Mouse (Mus musculus) T-helper 17 cell (primary cell): ENCODE results near the gene Gm17428.
"Not testable (repeated sequence)": the region's sequence is repeated elsewhere in the genome, so short reads cannot be mapped to it uniquely, and the experiment has no call there.

Experiments used
- in situ Hi-C, 2 experiments: fragments of 300-600 bp; cut with MboI, MseI; formaldehyde crosslinking; loops; 1 replicate in 1 of 2; 2 replicates in 1 of 2; pipeline ENCODE4 v1.15.1; 2025; ENCODE audit warnings: high pct_unique_total_duplicates in 2 of 2

Gene Gm17428

DNA sequence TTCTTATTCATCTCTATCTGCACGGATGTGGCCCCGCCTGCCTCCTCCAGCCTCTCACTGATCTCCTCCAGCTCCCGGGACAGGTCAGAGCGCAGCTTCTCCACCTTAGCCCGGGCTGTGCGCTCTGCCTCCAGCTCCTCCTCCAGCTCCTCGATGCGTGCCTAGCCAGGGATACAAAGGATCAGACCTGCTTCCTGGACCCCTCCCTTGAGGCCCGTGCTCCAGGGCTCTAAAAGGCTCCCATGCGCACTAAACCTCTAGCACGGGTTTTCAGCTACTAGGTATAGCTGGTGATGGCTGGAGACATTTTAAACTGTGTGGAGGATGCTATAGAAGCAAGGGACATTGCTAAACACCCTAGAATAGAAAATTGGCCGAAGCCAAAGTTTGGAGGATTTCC lies 26.2 kb upstream of the Gm17428 start:
- in situ Hi-C loops, result no loop called here

DNA sequence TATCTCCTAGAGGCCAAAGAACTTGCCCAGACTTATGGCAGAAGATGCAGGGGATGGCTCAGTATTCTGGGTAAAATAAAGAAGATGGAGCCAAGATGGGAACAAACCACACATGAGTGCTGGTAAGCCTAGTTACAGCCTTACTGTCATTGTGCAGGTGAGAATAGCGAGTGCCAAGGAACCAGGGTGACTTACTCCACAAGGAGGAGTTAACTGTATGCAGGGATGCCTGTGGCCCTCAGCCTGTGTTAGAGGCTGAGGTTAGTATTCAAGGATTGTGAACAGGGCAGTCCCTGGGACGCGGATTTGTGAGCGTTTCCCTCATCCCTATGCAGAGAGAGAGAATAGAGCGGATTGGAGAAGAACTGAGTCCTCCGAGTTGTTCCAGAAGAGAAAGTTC lies 25.1 kb upstream of the Gm17428 start:
- in situ Hi-C loops, result no loop called here

DNA sequence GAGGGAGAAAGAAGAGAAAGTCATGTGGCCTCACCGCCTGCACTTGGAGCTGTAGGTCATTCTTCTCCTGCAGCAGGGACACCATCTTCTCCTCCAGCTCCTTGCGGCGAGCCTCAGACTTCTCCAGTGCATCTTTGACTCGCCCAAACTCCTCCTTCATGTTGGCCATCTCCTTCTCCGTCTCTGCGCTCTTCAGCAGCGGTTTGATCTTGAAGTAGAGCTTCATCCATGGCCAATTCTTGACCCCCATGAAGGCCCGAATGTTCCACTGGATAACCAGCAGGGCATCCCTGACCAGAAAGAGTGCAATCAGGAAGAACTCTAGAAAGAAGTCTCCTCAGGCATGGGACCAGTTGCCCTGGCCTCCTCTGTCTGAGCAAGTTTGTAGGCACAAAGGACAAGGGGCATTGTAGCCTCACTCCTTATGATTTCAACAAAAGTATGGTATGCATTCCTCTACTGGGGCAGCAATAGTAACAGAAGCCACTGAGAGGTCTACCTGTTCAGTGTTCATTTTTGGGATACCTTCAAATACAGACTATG lies 23.0 kb upstream of the Gm17428 start:
- in situ Hi-C loops, result no loop called here

DNA sequence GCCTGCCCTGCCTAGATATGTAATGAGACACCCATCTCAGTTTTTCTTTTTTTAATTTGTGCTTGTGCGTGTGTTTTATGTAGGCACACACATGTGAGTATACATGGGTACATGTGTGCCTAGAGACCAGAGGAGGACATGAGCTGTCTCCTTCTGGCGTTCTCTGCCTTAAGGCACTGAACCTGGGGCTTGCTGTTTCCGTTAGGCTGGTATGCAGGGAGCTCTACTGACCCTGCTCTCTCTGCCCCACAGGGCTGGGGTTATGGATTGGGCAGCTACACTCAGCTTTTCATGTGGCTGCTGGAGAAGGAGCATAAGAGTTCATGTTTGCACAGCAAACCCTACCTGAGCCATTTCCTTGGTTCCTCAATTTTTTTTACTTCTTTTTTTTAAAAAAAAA lies 22.3 kb upstream of the Gm17428 start:
- in situ Hi-C loops, result no loop called here

DNA sequence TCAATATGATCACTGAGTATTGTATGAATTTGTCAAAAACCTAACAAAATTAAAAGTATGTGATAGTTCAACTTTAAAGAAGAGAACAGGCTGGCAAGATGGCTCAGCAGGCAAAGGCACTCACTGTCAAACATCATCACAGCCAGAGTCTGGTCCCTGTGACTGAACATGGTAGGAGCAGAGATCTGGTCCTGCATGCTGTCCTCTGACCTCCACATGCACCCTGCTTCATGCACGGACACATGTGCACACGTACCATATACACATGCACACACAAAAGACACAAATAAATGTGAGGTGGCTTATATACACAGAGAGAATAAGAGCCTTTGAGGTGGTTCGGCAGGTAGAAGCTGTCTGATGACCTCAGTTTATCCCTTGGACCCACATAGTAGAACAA lies 21.3 kb upstream of the Gm17428 start:
- in situ Hi-C loops, result no loop called here

DNA sequence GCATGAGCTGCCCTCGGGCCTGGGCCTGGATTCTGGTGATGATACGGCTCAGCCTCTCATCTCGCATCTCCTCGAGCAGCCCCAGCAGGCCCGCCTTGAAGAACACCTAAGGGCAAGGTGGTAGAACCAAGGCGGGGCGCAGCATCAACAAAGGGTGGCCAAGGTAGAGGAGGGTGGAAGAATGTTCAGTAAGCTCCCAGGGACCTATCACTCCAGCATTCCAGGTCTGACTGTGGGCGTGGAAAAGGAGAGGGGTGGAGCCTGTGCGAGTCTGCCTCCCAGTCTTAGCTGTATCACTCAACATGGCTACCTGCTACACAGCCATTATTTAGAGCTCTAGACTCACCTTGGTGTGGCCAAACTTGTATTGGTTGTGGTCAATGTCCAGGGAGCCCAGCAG lies 20.2 kb upstream of the Gm17428 start:
- in situ Hi-C loops, result no loop called here

DNA sequence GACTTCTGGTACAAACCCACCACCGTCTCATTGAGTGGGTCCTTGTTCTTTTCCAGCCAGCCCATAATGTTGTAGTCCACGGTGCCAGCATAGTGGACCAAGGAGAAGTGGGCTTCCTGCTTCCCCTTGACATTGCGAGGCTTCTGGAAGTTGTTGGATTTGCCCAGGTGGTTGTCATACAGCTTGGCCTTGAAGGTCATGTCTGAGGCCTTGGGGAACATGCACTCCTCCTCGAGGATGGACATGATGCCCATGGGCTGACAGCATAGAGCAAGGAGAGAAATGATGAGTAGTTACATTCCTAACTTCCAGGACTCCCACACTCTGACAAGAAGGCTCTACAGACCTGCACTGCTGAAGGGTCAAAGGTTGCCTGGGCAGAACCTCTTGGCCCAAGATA lies 18.2 kb upstream of the Gm17428 start:
- in situ Hi-C loops, result no loop called here

DNA sequence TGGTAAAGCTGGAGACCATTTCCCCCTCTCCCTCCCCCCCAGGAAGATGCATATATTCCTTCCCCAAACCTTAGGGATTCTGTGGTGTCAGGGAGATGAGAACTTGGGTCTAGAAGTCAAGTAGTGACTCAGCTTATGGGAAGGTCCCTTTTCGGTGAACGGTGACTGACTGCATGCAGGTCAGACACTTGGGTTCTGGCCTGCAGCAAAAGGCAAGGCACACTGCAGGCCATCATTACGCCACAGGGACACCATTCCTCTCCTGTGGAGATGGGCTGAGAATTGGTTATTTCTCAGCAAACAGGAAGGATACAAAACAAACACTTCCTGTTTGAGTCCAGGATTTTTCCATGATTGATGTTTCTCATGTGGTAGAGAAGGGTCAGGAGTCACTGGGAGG lies 17.5 kb upstream of the Gm17428 start:
- in situ Hi-C loops, result no loop called here

DNA sequence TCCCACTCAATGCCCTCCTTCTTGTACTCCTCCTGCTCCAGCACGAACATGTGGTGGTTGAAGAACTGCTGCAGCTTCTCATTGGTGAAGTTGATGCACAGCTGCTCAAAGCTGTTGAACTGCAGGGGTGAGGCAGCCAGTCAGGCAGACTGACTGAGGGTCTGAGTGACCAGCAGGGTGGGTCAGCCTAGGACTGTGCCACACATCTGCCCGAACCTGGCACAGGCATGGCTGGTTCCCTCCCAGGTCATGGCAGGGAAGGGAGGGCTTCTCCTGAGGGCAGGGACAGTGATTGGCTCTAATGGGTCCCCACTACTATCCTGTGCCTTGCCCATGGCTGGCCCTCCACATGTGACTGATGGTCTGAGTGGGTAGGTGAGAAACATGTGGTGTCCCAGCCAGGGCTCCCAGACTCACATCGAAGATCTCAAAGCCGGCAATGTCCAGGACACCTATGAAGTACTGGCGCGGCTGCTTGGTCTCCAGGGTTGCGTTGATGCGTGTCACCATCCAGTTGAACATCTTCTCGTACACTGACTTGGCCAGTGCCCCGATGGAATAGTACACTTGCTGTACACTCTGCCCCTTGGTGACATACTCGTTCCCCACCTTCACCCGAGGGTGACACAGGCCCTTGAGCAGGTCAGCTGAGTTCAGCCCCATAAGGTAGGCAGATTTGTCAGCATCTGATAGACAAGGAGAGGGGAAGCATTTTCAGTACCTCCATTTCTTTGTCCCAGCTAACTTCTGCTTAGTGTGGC lies 16.7 kb upstream of the Gm17428 start:
- in situ Hi-C loops, result not testable (repeated sequence)

DNA sequence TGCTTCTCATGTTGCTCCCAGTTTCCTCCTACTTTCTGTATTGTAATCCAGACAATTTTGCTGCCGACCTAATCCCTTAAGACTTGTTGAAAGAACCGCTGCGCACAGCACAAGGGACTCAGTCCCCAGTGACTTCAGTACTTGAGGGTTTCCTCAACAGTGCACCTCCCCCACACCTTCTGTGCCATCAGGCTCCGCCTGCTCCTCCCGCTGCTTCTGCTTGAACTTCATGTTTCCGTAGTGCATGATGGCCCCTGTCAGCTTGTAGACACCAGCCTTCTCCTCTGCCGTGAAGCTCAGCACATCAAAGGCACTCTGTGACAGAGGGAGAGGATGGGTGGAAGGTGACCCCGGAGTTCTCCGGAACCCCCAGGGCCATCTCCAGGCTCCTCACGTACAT lies 16.0 kb upstream of the Gm17428 start:
- in situ Hi-C loops, result no loop called here

DNA sequence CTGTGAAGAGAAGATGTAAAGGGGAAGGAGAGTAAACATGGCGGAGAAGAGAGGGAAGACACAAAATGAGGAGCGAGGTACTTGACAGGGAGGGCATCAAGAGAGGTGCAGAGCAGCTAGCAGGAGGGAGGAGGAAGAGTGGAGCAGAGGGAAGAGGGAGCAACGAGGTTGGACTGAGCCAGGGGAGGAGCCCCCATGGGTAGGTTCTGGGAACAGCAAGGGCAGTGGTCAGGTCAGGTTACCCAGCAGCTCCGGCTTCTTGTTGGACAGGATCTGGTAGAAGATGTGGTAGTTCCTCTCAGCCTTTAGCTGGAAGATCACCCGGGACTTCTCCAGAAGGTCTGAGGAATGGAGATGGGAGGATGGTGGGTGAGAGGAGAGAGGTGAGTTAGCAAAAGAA lies 15.2 kb upstream of the Gm17428 start:
- in situ Hi-C loops, result no loop called here

DNA sequence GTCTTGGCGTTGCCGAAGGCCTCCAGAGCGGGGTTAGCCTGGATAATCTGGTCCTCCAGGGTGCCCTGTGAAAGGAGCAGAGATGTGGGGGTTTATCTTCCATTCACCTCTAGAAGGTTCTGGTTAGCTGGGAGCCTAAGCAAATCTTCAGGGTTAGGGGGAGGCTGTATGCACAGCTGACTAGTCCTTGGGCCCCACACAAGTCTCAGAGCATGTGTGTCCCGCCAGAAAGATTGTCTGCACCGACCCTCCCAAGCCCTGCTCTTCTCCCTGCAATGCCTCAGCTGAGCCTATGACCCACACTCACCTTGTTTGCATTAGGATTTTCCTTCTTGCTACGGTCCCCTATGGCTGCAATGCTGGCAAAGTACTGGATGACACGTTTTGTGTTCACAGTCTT lies 14.0 kb upstream of the Gm17428 start:
- in situ Hi-C loops, result no loop called here

DNA sequence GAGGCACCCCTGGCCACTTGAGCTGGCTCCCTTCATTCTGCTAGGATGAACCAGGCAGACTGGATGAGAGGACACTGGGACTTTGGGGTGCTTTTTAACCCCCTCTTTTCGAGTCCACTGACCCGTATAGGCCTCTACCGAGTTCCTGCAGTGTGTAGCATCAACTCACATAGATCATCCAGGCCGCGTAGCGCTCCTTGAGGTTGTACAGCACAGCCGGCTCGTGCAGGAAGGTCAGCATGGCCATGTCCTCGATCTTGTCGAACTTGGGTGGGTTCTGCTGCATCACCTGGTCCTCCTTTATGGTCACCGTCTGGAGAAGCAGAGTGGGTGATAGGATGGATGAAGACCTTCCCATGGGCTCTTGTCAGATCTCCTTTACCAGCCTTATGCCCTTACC lies 13.0 kb upstream of the Gm17428 start:
- in situ Hi-C loops, result no loop called here

DNA sequence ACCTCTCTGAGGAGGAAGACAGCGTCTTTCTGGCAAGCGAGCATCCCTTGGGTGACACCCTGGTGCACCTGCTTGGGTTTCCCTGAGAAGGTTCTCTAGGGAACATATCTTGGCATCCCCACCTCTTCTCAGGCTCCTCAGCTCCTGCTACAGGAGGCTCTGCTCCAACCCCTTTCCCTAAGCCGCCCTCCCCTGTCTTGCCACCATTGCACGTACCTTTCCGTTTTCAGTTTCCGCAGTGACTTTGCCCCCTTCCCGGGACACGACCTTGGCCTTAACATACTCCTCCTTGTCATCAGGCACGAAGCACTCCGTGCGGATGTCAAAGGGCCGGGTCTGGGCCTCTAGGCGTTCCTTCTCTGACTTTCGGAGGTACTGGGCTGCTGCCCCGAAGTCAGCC lies 11.7 kb upstream of the Gm17428 start:
- in situ Hi-C loops, result no loop called here

DNA sequence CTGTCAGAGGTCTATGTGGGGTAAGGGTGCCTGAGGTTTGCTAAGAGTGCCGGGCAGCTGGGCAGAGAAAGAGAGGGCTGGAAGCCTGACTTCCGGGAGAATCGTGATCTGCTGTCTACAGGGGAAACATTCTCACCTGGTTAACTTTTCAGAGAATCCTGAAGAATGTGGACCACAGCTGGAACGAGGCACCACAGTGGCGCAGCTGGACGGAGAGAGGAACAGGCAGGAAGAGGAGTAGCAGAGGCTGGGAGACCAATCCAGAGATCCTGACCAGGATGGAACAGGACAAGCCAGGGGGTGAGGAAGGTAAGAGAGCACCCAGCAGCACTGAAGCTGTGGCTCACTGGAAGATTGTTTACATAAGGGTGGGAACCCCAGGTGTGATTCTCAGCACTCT lies 11.1 kb upstream of the Gm17428 start:
- in situ Hi-C loops, result no loop called here

DNA sequence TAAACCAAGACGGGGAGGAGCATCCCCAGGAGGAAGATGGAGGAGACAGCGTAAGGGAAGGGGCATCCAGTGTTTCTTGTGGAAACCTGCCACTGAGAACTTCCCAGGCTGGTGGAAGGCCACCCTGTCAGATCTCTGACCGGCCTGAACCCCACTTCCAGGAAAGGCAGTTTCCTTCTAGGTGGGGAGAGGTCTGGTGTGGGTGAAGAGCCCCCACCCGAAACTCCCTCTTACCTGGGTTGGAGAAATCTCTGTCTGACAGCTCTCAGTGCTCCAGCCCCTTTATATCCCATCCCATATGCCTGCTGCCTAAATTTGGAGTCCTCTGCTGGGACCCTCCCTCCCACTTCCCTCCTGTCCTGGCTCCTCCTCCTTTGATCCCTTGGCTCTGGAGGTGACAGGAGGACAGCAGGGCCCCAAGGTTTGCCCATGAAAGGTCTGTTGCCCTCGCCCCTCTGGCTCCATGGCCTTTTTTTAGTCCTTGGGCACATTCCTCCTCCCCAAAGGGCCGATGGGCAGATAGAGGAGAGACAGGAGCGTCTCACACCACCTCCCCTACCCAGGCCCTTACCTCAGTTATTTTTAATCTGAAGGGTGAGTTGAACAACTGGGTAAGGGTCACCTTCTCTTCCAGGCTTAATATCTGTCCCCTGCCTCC lies 10.3 kb upstream of the Gm17428 start, which contains the start of gene Myh6:
Gene Myh6 (minus strand): TSS at position 608 of the 658 bp plus-strand sequence.
- in situ Hi-C loops, result no loop called here

DNA sequence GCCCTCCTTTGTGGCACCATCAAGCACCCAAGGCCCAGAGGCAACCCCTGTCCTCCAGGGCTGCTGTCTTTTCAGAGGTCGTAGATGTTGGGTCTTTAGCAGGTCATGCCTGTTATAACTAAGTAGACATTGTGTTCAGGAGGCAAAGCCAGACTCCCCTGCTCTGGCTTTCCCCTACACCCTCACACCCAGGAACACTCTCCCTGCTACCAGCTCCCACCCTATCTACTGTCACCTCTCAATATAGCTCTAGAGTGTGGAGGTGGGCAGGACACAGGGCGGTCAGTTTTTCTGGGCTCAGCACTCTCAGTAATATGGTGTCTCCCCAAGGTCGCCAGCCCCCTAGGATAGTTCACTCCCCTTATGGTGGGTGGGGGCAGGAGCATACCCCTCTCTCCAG lies 8.9 kb upstream of the Gm17428 start:
- in situ Hi-C loops, result no loop called here

DNA sequence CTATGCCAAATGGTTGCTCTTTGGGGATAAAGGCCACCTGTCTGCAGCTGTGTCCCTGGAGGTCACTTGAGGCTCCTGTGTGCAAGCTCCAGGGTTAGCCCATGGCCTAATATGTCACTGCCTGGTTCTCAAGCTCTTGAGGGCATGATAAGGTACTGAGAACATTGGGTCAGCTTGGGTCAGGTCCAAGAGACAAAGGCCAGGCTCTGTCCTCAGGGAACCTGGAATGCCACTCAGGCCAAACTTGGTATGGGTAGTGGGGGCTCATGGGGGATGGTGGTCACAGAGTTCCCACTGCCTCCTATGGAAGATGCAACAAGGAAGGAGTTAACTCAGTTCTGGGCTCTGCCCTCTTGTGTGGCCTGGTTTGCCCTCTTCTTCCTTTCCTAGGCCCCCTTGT lies 8.4 kb upstream of the Gm17428 start:
- in situ Hi-C loops, result no loop called here

DNA sequence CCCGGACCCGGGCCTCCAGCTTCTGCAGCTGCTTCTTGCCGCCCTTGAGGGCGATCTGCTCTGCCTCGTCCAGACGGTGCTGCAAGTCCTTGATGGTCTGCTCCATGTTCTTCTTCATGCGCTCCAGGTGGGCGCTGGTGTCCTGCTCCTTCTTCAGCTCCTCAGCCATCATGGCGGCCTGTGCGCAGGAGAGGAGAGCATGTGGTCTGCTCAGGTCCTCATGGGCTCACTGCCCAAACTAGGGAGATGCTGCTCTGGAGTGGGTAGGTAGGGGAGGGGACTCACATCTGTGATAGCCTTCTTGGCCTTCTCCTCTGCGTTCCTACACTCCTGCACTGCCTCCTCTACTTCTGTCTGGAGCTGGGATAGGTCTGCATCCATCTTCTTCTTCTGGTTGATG lies 3.9 kb upstream of the Gm17428 start:
- in situ Hi-C loops, result loop anchor here in 1 of 2 experiments (10.0 kb wide), 1 partner anchor 312 kb away; no protein-coding TSS in a partner anchor

DNA sequence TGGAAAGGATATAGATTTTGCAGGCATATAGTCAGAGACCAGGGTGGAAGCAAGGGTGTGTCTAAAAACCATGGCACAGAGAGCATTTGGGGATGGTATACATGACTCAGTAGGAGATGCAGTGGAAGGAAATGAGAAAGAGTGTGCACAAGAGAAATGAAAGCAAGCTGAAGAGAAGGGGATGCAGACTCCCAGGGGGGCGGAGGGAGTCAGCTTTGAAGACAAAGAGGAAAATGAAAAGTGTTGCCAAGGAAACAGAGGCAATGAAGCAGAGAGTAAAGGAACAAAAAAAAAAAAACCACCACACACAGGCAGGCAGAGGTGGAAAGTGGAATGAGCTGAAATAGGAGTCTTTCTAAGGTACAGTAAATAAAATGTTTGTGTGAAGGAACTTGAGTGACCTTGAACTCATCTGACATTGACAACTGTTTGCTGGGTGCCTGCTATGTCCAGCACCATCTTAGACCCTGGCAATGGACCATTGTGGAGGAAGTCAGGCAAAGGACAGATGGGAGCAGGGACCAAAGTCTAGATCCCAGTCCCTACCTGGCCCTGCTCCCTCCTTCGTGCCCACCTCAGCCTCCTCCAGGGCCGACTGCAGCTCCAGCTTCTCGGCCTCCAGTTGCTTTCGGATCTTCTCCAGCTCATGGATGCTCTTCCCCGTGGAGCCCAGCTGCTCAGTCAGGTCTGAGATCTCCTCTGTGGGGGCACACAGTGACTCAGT lies 2.5 kb upstream of the Gm17428 start:
- in situ Hi-C loops, result loop anchor here in 1 of 2 experiments (10.0 kb wide), 1 partner anchor 311 kb away; no protein-coding TSS in a partner anchor

DNA sequence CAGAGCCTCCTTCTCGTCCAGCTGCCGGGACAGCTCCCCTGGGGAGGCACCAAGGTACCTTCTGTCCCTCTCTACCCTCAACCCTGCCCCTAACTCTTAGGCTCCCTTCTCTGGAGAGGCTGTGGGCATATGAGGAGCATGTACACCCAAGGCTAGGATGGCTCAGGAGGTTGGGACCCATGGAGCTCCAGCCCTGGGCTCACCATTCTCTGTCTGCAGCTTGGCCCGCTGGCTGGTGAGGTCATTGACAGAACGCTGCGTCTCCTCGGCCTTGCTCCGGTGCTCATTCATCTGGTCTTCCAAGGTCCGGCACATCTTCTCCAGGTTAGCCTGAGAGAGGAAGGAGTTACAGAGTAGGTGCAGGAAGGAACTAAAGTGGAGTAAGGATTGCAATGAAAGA lies 1.9 kb downstream of the Gm17428 start:
- in situ Hi-C loops, result loop anchor here in 1 of 2 experiments (10.0 kb wide), 1 partner anchor 306 kb away; no protein-coding TSS in a partner anchor

DNA sequence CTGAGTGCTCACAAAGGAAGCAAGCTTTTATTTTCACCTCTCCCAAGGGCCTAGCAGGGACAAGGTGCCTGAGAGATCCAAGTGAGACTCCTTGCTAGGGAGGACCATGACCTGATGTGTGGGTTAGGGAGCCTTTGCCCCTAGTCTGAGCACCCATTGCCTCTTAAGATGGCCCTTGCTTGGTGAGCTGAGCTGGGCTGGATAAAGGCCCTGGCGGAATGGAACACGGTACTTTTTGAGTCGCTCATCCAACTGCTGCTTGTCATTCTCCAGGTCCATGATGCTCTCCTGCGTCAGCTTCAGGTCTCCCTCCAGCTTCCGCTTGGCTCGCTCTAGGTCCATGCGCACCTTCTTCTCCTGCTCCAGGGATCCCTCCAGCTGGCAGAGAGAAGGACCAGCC lies 5.2 kb downstream of the Gm17428 start:
- in situ Hi-C loops, result no loop called here
